Mouse (Mus musculus) kidney, postnatal 36 days (tissue): ENCODE measurements at regions not wholly inside any gene's neighbourhood (a gene's known extent, or its start where the extent isn't known, plus 50 kb on each side); places are given as distances from the start of the nearest gene placed in this dataset.

Experiments used
- DNase-seq, 2 experiments: peaks; one replicate each; pipeline ENCODE4 v3.0.0; 2021 to 2022; ENCODE audit warnings: mixed read lengths in 2 of 2

DNA sequence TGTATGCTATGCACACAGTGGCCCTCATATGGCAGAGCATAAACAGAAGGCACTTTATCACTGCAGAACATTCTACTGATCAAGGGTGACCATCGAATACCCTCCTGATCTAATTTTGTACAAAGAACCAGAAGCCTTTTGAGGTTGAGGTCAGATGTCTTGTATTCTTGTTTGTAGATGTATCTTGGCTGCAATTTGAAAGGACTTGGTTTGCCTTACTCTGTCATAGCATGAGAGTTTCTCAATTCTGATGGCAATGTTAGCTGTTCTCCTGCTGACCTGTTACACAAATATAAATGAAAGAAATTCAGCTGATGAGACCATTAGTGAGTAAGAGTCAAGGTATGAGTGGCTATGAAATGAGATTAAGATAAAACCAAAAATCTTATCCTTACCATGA is 199.1 kb upstream of the Aldoart1 start:
- no peak for DNase-seq

DNA sequence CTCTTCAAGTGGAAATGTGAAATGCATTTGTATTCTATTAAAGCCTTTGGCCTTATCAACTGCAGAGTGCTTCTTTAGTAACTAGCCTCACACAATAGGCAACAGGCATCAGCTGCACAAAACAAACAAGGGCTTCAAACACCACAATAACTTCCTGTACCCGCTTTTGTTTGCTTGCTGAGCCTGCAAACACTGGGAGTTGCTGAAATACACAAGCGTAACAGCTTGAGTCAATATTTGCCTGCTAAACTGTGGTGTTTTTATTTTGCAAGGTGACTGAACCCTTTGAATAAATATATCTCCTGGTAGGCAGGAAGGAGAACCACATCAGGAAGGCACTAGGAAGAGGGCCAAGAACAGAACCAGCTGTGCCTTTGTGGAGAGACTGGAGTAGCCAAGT is 195.4 kb upstream of the Aldoart1 start:
- no peak for DNase-seq

DNA sequence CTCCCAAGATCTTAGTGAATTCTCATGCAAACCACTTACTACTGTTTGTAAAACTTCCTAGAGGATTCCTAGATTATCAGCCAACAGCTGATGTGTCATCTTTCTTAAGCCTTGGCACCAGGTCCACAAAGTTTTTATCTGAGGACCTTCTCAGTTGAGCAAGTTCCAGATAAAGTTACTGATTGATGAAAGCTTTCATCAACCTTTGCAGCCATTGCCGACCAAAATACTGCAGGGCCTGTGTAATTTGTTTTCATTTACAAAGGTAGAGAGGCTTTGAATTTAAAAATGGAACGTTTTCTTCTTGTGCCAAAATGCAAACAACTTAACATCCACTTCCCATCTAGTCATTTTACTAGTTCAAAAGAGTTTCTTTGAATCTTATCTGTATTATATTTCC is 191.9 kb upstream of the Aldoart1 start:
- DNase-seq = no peak

DNA sequence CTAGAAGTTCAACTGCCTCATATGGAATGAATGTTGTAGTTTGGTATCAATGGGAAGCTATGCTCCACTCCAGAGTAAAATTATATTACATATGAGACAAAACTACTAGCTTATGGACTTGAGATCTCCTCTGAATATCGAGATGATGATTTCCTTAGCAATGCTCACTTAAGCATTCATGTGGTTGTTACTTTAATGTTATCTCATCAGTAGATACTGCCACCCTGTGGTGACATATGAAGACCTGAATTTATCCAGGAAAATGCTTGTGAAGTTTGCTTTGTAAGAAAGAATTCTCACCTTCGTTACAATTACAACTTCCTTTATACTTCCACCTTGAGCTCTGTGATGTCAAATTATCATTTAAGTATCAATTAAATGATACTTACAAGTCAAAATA is 190.2 kb upstream of the Aldoart1 start:
- DNase-seq = peak in 1 of 2 experiments; percentile 8

DNA sequence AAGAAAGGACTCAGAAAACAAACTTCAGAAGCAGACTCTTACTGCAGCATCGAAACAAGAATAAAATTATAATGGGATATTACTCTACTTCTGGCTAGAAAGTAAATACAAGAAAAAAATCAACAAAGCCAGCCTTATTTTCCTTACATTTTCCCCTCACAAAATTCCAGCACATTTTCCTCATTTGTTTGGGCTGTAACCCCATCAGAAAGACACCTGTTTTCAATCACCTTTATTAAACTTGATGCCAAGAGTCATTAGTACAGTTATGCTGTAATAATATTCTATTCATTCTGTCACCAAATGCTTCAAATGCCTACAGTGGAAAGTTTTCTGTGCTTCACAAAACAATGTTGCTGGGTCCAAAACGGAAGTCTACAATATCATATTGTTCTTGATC is 189.1 kb upstream of the Aldoart1 start:
- DNase-seq = no peak

DNA sequence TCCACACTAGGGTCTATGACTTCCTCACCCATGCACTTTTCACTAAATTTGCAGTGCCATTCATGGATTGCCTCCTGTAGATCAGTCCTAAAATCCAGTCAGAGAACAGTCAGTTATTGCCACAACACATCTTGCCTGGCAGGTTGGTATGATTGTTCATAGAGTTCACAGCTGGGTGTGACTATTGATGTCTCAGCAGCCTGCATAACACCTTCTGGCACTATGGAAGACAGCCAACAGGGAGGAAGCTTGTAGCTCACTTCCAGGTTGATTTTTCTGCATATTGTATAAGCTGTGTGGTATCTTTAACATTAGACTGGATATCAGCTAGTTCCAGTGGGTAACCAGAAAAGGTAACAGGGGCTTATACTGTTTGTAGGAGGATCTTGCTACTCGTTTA is 145.3 kb upstream of the Aldoart1 start:
- DNase-seq = no peak

DNA sequence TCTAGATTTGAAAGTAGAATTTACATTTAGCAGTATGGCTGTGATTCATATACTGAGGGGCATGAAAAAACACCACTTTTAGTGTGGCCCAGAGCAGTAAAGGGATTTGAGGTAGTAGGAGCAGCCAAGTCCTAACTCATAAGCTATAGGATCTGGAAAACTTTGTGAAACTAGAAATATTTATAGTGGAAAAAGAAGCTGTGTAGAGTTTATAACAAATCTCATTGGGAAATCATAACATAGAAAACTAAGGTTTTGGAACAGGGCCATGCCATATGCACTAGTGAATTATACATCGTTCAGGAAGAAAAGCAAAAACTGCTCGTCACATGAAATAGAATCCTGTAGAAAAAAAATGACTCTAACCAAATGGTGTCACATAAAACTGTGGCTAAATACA is 143.7 kb upstream of the Aldoart1 start:
- DNase-seq = no peak

DNA sequence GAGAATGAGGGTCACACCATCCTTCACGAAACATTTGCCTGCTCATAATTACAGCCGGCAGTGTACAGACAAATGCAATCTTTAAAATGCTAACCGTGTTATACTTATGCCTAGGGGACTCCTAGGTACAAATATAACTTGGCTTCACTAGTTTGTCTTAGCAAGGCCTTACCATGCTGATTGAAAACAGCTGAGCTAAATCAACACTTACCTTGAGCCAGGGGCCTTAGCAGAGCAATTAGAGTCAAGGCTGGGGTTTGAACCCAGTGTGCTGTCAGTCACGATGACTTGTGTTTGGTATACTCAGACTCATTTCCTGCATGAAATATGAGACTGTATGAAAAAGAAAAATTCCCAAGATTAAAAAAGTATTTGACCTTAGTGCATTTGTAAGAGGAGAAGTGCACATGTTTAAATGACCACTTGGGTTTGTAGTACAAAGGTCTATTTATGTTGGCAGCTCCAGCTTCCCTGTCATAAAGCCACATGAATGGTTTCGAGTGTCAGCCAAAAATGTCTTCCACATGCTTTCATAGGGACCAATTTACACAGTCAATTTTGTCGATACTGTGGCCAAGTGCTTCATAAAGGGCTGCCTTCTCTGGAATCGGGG is 94.0 kb upstream of the Aldoart1 start:
- peak in 1 of 2 experiments; percentile 3 for DNase-seq

DNA sequence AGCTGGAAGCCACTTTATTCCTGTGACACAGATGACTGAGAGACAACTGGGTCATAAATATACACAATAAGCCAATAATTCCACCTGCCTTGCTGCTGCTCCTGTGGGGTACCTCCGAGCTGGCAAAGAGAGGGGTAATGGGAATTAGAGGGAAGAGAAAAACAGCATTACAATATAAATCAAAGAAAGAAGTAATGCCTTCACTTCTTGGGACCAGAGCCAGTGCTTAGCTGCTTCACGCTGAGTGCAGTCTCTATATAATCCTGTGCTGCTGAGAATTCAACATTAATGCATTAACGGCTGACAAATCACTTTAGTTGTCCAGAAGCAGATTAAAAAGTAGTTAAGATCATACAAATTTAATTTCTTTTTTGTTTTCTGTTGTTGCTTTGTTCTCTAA is 71.0 kb upstream of the Aldoart1 start:
- DNase-seq = no peak

DNA sequence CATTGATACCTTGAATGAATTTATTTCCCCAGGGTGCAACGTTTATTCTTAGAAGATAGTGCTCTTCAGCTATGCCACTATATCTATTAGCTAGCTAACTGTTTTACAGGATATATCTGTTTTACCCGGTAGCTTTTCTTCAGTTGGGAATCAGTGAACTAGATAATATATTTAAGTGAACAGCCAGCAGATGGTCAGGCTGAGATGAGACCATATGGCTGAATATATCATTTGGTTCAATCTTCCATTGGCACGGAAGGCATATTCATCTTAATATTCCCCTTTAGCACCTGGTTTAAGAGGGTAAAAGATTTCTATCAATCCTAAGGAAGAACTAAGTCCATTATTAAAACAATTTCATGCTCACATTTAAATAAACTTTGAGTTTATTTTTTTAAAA is 62.6 kb upstream of the Aldoart1 start:
- no peak for DNase-seq
